7 mouse cellular contexts compared by ENCODE assay signal in the genomic region with DNA sequence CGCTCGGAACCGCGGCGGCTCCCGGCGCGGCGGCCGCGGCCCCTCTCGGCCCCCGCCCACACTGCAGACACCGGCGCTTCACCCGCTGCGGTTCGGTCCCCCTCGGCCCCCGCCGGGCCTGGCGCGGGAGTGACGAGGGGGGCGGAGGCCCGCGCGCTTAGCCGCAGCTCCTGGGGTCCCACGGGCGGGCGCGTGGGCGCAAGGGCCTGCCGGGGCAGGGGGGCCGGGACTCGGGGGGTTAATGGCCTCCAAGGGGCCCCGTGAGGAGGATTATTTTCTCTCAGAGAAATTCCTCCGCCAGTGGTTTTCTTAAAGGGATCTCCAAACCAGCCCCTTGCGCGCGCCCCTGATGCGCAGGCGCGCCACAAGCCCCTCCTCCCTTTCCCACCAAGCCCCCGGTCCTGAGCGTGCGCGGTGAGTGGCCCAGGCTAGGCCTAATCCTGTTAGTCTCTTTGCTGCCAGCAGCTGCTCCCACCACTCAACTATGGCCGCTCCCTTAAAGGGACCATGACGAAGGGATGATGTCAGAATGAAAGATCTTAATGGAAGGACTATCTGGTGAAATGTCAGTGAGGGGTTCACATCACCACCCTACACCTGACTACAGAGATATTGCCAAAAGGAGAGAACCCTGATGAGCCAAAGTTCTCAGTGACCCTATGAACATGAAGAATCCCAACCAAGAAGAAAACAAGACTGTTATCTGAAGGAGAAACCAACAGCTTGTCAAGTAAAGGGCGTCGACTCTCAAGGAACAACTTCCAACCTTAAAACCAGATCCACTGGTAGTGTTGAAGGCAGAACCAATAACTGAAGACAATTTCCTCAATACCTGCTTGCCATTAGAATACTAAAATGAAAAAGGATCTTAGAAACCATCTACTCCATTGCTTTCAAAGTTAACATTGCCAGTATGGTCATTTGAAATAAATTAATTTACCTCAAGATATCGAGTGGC. TPM values are rescaled to one million over a fixed set of nuclear protein-coding genes. Genes with fewer than 3 reads are reported as not detected.
DNase-seq lines count a peak whose midpoint lies in the region; ATAC-seq lines count a peak whose summit lies in the region.

A gene (minus strand): TSS at position 272 of the 958 bp plus-strand sequence.

- ATAC-seq in granulocyte monocyte progenitor cell, adult 5-6 weeks (replicated peaks; ENCODE audit: poor library complexity, severe bottlenecking), result peak; percentile 99
- peak; percentile 99 for ATAC-seq in midbrain, embryonic 13.5 days

- H3K4me1 ChIP-seq in limb, embryonic 10.5 days, result peaks cover 9% of the 10 kb centered on the region
- peaks cover 13% of the 10 kb centered on the region for H3K4me1 ChIP-seq in midbrain, embryonic 13.5 days (replicated peaks)

- no peaks in the 10 kb centered on the region for H3K9me3 ChIP-seq in limb, embryonic 10.5 days (replicated peaks)
- no peaks in the 10 kb centered on the region for H3K9me3 ChIP-seq in midbrain, embryonic 13.5 days

- peak; percentile 92 for DNase-seq in adrenal gland, adult 8-10 months
- peak; percentile 94 for DNase-seq in embryo, embryonic 9.5 days (ENCODE audit: extremely low spot score)
- DNase-seq in kidney, adult 11 months, result peak; percentile 95
- DNase-seq in limb, embryonic 10.5 days (ENCODE audit: low spot score), result peak; percentile 94
- DNase-seq in spleen, adult 12 weeks (ENCODE audit: low spot score), result peak; percentile 70

- H3K4me3 ChIP-seq in limb, embryonic 10.5 days, result peak within 1 kb of the TSS; percentile 84
- H3K4me3 ChIP-seq in midbrain, embryonic 13.5 days (replicated peaks), result peak within 1 kb of the TSS; percentile 88

- peaks cover 7% of the 10 kb centered on the region; the same call in 1 of the 2 replicates for H3K36me3 ChIP-seq in limb, embryonic 10.5 days
- no peaks in the 10 kb centered on the region for H3K36me3 ChIP-seq in midbrain, embryonic 13.5 days

- 5% methylated on average over 51 of the region's 54 CpGs for WGBS in limb, embryonic 10.5 days
- 6% methylated on average over 49 of the region's 54 CpGs for WGBS in midbrain, embryonic 13.5 days

- H3K27me3 ChIP-seq in limb, embryonic 10.5 days (ENCODE audit: low read depth, poor library complexity, severe bottlenecking), result no peaks in the 10 kb centered on the region
- H3K27me3 ChIP-seq in midbrain, embryonic 13.5 days, result peaks cover 5% of the 10 kb centered on the region; the same call in 1 of the 2 replicates

- H3K9ac ChIP-seq in midbrain, embryonic 13.5 days (replicated peaks), result peak within 1 kb of the TSS; percentile 94

- peak within 1 kb of the TSS; percentile 99 for H3K27ac ChIP-seq in limb, embryonic 10.5 days
- H3K27ac ChIP-seq in midbrain, embryonic 13.5 days, result peak within 1 kb of the TSS; percentile 99

- peak within 1 kb of the TSS; percentile 67 for H3K4me2 ChIP-seq in midbrain, embryonic 13.5 days (replicated peaks)

RNA-seq across cellular contexts. Expression of the gene that starts here (rescaled TPM):
- total RNA-seq in adrenal gland, adult 8-10 months (2022), result 10 to 100 TPM; 43.7 to 80.5 (median 57.3) TPM
- 36.8 and 50.7 TPM in 2 replicates for total RNA-seq in granulocyte monocyte progenitor cell, adult 5-6 weeks (2014; fragmentation: Nextera tagmentation)
- total RNA-seq in granulocyte monocyte progenitor cell, adult 5-6 weeks (2017), result 45.9 and 60.9 TPM in 2 replicates
- polyA plus RNA-seq in limb, embryonic 10.5 days (2016; fragmentation: Nextera tagmentation; extraction: Ambion mirVana), result 24.5 and 28.0 TPM in 2 replicates
- 31.0 and 37.5 TPM in 2 replicates for polyA plus RNA-seq in midbrain, embryonic 13.5 days (2015; fragmentation: Nextera tagmentation; extraction: Ambion mirVana)

Comparison
In these comparisons a context has a peak if more than half of its experiments do, and no peak if none do; other contexts are left out.
1. Peak in every context shown above with its lines: DNase-seq, ATAC-seq, H3K4me3 ChIP-seq and H3K27ac ChIP-seq.